Mouse (Mus musculus): ENCODE results near the gene Gm10720. TPM values are rescaled to one million over a fixed set of nuclear protein-coding genes. Genes with fewer than 3 reads are reported as not detected.
"Not testable (repeated sequence)": the region's sequence is repeated elsewhere in the genome, so short reads cannot be mapped to it uniquely, and the experiment has no call there.

Gm10720 gene
- polyA plus RNA-seq, 1 experiment from 2014 or later: not detected

GRCm38 (mm10) chr9:3015896-3016295 is 442 bp downstream of the Gm10720 start:
- H3K36me3 ChIP-seq (replicated peaks); H3K9ac ChIP-seq; H3K4me1 ChIP-seq (replicated peaks); H3K4me2 ChIP-seq; H3K4me3 ChIP-seq (replicated peaks); H3K9me3 ChIP-seq (replicated peaks); H3K27me3 ChIP-seq; H3K27ac ChIP-seq (replicated peaks); ATAC-seq (ENCODE audit: insufficient read depth): not testable (repeated sequence)
- WGBS (ENCODE audit: insufficient replicate concordance): 66% methylated on average over 6 of the region's 6 CpGs

- H3K4me2 ChIP-seq; ATAC-seq (ENCODE audit: insufficient read depth); H3K4me3 ChIP-seq (replicated peaks); H3K9ac ChIP-seq; H3K27me3 ChIP-seq; H3K27ac ChIP-seq (replicated peaks); H3K36me3 ChIP-seq (replicated peaks); H3K4me1 ChIP-seq (replicated peaks); H3K9me3 ChIP-seq (replicated peaks): not testable (repeated sequence)
- WGBS (ENCODE audit: insufficient replicate concordance): 43% methylated on average over 1 of the region's 9 CpGs
Measured at GRCm38 (mm10) chr9:3017108-3017507, 1.7 kb downstream of the Gm10720 start, which contains the start of gene Gm10719. Gene Gm10719 (plus strand): TSS chr9:3017408.

GRCm38 (mm10) chr9:3018944-3019343 is 3.5 kb downstream of the Gm10720 start:
- not testable (repeated sequence) for H3K4me3 ChIP-seq (replicated peaks); H3K9ac ChIP-seq
- 52% methylated on average over 9 of the region's 9 CpGs for WGBS (ENCODE audit: insufficient replicate concordance)

DNA sequence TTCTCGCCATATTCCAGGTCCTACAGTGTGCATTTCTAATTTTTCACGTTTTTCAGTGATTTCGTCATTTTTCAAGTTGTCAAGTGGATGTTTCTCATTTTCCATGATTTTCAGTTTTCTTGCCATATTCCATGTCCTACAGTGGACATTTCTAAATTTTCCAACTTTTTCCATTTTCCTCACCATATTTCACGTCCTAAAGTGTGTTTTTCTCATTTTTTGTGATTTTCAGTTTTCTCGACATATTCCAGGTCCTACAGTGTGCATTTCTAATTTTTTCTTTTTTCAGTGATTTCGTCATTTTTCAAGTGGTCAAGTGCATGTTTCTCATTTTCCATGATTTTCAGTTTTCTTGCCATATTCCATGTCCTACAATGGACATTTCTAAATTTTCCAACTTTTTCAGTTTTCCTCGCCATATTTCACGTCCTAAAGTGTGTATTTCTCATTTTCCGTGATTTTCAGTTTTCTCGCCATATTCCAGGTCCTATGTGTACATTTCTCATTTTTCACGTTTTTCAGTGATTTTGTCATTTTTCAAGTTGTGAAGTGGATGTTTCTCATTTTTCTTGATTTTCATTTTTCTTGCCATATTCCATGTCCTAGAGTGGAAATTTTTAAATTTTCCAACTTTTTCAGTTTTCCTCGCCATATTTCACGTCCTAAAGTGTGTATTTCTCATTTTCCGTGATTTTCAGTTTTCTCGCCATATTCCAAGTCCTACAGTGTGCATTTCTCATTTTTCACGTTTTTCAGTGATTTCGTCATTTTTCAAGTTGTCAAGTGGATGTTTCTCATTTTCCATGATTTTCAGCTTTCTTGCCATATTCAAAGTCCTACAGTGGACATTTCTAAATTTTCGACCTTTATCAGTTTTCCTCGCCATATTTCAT is 4.6 kb downstream of the Gm10720 start:
- not testable (repeated sequence) for H3K4me3 ChIP-seq (replicated peaks); H3K4me1 ChIP-seq (replicated peaks); H3K27ac ChIP-seq (replicated peaks); H3K36me3 ChIP-seq (replicated peaks); H3K4me2 ChIP-seq; H3K9ac ChIP-seq; H3K9me3 ChIP-seq (replicated peaks); H3K27me3 ChIP-seq
- WGBS (ENCODE audit: insufficient replicate concordance): 64% methylated on average over 17 of the region's 19 CpGs
- ATAC-seq (ENCODE audit: insufficient read depth): peak; percentile 48; the same call in 1 of the 2 replicates

More at GRCm38 (mm10) chr9:3018944-3019343, 3.5 kb downstream of the Gm10720 start:
- H3K27ac ChIP-seq (replicated peaks); H3K4me1 ChIP-seq (replicated peaks); H3K36me3 ChIP-seq (replicated peaks); ATAC-seq (ENCODE audit: insufficient read depth); H3K4me2 ChIP-seq; H3K9me3 ChIP-seq (replicated peaks); H3K27me3 ChIP-seq: not testable (repeated sequence)

- not testable (repeated sequence) for H3K27me3 ChIP-seq; H3K27ac ChIP-seq (replicated peaks); H3K4me1 ChIP-seq (replicated peaks); H3K9me3 ChIP-seq (replicated peaks); H3K4me2 ChIP-seq; H3K9ac ChIP-seq; ATAC-seq (ENCODE audit: insufficient read depth); H3K36me3 ChIP-seq (replicated peaks); H3K4me3 ChIP-seq (replicated peaks)
- 61% methylated on average over 11 of the region's 13 CpGs for WGBS (ENCODE audit: insufficient replicate concordance)
Measured at GRCm38 (mm10) chr9:3022316-3023008, 7.0 kb downstream of the Gm10720 start.

DNA sequence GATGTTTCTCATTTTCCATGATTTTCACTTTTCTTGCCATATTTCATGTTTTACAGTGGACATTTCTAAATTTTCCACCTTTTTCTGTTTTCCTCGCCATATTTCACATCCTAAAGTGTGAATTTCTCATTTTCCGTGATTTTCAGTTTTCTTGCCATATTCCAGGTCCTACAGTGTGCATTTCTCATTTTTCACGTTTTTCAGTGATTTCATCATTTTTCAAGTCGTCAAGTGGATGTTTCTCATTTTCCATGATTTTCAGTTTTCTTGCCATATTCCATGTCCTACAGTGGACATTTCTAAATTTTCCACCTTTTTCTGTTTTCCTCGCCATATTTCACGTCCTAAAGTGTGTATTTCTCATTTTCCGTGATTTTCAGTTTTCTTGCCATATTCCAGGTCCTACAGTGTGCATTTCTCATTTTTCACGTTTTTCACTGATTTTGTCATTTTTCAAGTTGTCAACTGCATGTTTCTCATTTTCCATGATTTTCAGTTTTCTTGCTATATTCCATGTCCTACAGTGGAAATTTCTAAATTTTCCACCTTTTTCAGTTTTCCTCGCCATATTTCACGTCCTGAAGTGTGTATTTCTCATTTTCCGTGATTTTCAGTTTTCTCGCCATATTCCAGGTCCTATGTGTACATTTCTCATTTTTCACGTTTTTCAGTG is 8.0 kb downstream of the Gm10720 start, which contains the start of gene Gm10718:
Gene Gm10718 (plus strand): TSS at position 236 of the 673 bp plus-strand sequence.
- H3K27ac ChIP-seq (replicated peaks); ATAC-seq (ENCODE audit: insufficient read depth); H3K9ac ChIP-seq; H3K4me1 ChIP-seq (replicated peaks); H3K4me2 ChIP-seq; H3K4me3 ChIP-seq (replicated peaks); H3K36me3 ChIP-seq (replicated peaks); H3K27me3 ChIP-seq; H3K9me3 ChIP-seq (replicated peaks): not testable (repeated sequence)
- WGBS (ENCODE audit: insufficient replicate concordance): 57% methylated on average over 12 of the region's 13 CpGs

DNA sequence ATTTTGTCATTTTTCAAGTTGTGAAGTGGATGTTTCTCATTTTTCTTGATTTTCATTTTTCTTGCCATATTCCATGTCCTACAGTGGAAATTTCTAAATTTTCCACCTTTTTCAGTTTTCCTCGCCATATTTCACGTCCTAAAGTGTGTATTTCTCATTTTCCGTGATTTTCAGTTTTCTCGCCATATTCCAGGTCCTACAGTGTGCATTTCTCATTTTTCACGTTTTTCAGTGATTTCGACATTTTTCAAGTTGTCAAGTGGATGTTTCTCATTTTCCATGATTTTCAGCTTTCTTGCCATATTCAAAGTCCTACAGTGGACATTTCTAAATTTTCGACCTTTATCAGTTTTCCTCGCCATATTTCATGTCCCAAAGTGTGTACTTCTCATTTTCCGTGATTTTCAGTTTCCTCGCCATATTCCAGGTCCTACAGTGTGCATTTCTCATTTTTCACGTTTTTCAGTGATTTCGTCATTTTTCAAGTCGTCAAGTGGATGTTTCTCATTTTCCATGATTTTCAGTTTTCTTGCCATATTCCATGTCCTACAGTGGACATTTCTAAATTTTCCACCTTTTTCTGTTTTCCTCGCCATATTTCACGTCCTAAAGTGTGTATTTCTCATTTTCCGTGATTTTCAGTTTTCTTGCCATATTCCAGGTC is 8.7 kb downstream of the Gm10720 start:
- H3K9me3 ChIP-seq (replicated peaks); H3K4me3 ChIP-seq (replicated peaks); H3K36me3 ChIP-seq (replicated peaks); H3K9ac ChIP-seq; H3K4me2 ChIP-seq; H3K27me3 ChIP-seq; H3K27ac ChIP-seq (replicated peaks); ATAC-seq (ENCODE audit: insufficient read depth); H3K4me1 ChIP-seq (replicated peaks): not testable (repeated sequence)
- 62% methylated on average over 16 of the region's 16 CpGs for WGBS (ENCODE audit: insufficient replicate concordance)

GRCm38 (mm10) chr9:3024912-3025467 is 9.5 kb downstream of the Gm10720 start, which contains the start of gene Gm10717:
Gene Gm10717 (plus strand): TSS chr9:3025417.
- ATAC-seq (ENCODE audit: insufficient read depth); H3K27me3 ChIP-seq; H3K36me3 ChIP-seq (replicated peaks); H3K4me3 ChIP-seq (replicated peaks); H3K9ac ChIP-seq; H3K4me1 ChIP-seq (replicated peaks); H3K27ac ChIP-seq (replicated peaks); H3K4me2 ChIP-seq; H3K9me3 ChIP-seq (replicated peaks): not testable (repeated sequence)
- WGBS (ENCODE audit: insufficient replicate concordance): 61% methylated on average over 12 of the region's 12 CpGs

GRCm38 (mm10) chr9:3025653-3026052 is 10.2 kb downstream of the Gm10720 start:
- not testable (repeated sequence) for H3K9ac ChIP-seq; H3K36me3 ChIP-seq (replicated peaks); H3K9me3 ChIP-seq (replicated peaks); ATAC-seq (ENCODE audit: insufficient read depth); H3K27ac ChIP-seq (replicated peaks); H3K4me3 ChIP-seq (replicated peaks); H3K27me3 ChIP-seq; H3K4me2 ChIP-seq; H3K4me1 ChIP-seq (replicated peaks)
- 55% methylated on average over 6 of the region's 6 CpGs for WGBS (ENCODE audit: insufficient replicate concordance)

DNA sequence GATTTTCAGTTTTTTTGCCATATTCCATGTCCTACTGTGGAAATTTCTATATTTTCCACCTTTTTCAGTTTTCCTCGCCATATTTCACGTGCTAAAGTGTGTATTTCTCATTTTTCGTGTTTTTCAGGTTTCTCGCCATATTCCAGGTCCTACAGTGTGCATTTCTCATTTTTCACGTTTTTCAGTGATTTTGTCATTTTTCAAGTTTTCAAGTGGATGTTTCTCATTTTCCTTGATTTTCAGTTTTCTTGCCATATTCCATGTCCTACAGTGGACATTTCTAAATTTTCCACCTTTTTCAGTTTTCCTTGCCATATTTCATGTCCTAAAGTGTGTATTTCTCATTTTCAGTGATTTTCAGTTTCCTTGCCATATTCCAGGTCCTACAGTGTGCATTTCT is 10.7 kb downstream of the Gm10720 start:
- H3K4me1 ChIP-seq (replicated peaks); H3K4me3 ChIP-seq (replicated peaks); H3K27ac ChIP-seq (replicated peaks); ATAC-seq (ENCODE audit: insufficient read depth); H3K4me2 ChIP-seq; H3K36me3 ChIP-seq (replicated peaks); H3K9ac ChIP-seq; H3K9me3 ChIP-seq (replicated peaks); H3K27me3 ChIP-seq: not testable (repeated sequence)
- 58% methylated on average over 5 of the region's 5 CpGs for WGBS (ENCODE audit: insufficient replicate concordance)

Data from liver, embryonic 15.5 days (tissue).